Mouse (Mus musculus) CD4-positive, CD25-positive, alpha-beta regulatory T cell, adult 4 months (primary cell): ENCODE results near the gene Phf21a. TPM values are rescaled to one million over a fixed set of nuclear protein-coding genes. Genes with fewer than 3 reads are reported as not detected.

Experiments
- ATAC-seq: one replicate; pipeline ENCODE4 v1.8.0; 2017
- polyA plus RNA-seq, 2 experiments: library from polyadenylated mRNA; unstranded; fragments of 100-300 nt; shearing (Covaris generic); gene quantifications; one replicate each; pipeline ENCODE4 v1.2.1; 2017

Gene Phf21a
- polyA plus RNA-seq, 2 experiments from 2014 or later, result 76.1 to 88.7 TPM

DNA sequence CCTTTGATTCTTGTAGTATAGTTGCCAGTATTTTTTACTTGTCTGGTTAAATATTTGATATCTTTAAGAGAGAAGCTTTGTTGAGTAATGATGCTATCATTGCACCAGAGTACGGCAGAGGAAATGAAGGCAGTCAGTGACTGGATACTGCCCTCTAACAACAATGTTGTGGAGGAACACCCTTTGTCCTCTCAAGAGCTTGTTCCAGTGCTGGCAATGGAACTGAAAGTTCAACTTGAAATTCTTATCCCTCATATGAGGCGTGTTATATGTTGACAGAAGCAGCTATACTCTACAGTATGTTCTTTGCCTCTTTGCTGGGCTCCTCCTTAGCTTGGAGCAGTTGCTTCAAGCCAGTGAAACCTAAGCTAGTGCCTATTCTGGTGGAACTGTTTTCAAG, 147.4 kb downstream of the Phf21a start:
- no peak for ATAC-seq

DNA sequence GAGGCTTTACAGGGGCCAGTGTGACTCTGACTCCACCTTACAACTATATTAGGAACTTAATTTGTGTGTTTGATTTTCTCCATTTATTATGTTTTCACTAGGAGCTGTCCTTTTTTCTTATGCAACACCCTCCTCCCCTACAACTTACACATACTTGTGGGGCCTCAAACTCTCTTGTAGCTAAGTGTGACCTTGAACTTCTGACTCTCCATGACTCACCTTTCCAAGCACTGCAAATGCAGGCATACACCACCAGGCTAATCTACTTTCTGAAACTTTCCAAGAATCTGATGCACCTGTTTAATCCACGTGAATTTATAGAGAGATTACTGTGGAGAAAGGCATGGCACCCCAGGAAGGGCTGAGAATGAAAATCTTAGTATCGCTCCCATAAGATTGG, 147.9 kb downstream of the Phf21a start:
- no peak for ATAC-seq

DNA sequence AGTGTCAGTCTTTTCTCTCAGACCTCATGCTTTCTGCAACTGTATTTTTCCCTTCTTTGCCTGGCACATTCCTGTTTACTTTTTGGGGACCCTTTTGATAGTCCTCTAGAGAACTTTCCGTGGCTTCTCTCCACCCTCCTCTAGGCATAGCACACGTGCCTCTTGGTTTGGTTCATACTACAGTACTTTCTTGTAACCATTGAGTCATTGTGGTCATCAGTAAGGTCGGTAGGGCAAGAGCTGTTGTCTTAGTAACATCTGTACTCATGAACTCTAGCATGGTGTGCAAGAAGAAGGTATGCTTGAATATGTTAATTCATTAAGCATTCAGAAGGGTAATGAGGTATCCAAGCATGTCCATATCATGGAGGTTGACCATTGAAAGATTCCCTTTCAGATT, 148.4 kb downstream of the Phf21a start:
- no peak for ATAC-seq

DNA sequence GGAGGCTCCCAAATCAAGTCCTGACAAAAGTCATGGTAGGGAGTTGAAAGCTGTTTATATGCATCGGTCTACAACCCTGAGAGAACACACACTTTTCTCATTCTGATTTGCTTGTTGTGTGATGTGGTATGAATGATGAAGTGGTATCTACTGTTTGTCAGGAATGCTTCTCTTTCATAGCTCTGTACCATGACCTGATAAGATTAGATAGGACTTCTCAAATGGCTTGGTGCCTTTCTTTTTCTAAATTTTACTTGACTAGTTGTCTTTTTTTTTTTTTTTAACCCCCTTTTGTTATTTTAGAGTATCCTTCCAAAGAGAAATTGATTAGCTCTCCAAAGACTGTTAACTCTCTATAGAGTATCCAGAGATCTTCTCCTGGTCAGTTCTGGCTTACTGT, 153.2 kb downstream of the Phf21a start:
- no peak for ATAC-seq

DNA sequence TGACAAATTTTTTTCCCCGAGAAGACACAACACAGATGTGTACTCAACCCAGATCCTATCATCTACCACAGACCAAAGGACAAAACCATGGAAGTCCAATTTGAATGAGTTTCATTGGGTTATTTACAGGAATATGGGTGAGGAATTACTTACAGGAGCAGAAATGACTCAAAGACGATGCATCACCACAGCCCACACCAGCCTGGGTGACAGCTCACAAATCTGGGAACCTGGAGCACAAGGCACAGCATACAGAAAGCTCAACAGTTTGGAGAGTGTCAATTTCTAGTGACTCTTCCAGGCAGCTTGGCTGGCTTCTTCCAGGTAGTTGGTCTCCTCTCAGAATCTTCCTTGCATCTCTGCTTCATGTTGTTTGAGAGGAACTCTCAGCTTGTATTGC, 154.8 kb downstream of the Phf21a start:
- ATAC-seq, result no peak

DNA sequence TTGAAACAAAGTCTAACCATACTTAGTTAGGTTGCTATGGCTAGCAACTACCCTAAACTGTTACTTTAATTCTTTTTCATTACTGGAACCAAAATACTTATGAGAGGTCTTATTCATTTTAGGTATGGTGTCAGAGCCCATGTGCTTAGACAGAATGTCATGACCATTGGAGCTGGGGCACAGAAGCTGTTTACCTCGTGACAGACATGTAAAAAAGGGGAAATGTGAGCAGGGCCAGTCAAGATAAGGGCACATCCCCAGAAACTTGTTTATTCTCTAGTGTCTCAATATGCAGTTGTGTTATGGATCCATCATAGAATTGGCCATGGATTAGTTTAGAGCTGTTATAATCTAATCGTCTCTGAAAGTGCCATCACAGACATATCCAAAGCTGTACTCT, 157.6 kb downstream of the Phf21a start:
- no peak for ATAC-seq

DNA sequence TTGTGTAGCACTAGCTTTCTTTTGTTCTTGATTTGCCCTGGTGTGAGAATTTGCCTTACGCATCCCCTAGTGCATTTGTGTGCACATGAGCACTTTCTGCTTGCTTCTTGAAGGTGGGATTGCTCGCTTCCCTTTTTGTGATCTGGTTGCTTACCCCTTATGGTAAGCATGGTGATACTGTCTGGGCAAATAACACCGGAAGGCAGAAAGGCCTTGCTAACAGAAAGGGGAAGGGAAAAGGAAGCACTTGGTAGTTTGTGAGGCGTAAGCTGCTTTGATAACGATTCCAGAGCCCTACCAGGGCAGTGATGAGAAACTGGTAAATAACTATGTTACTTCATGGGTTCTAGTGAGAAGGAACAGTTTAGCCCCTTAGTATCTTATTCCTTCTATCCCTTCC, 160.9 kb downstream of the Phf21a start:
- ATAC-seq, result no peak

DNA sequence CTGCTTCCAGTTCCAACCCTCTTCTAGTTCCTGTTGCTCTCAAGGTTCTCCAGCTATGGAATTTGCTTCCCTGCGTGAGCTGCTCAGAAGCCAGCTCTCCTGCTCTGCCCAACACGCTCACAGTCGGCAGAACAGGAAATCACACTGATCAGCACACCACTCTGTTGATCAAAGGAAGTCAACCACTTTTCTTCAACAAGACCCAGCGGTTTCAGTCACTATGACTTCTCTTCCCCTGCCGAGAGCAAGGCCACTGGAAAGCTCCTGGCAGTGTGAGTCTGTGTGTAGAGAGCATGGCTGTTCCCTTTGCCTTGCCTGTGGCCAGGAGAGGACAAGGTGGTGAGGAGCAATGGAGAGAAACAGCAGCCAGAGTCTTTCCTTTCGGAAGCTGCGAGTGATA, 163.2 kb downstream of the Phf21a start:
- peak; percentile 75 for ATAC-seq

DNA sequence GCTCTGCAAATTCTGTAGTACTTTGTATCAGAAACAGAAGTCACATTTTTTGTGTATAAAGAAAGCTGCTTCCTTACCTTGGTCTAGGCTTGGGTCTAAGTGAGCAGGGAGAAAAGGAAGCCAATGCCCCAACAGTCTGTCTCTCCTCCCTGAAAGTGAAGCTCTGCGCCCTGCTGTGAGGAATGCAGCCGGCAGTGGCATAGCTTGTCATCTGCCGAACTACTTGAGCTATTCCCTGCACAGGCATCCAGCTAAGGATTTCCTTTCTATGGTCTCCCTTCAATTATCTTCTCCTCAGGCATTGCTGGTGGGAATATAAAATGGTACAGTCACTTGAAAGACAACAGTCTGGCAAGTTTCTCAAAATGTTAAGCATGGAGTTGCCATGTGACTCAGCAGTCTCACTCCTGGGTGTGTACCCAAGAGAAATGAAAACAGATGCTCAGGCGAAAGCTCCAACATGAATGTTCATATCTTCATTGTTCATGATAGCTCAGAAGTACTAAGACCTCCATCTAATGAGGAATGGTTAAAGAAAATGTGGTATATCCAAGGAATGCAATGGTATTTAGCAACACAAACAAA, 164.5 kb downstream of the Phf21a start:
- no peak for ATAC-seq

DNA sequence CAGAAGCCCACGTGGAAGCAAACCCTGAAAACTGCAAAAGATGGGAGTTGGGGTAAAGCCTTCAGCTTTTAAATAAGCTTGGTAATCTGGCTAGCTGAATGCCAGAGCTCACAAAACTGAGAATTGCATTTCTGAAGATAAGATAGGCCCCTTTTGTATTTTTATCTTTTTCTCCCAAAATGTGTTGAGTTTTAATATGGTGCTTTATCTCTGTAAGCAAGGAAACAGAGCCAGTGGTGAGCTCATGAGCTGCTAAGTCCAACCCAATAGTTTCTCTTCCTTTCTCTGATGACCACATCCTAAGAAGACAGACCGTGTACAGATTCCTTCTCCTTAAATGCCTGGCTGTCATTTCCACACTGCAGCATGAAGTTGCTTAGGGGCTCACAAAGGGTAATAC, 167.0 kb downstream of the Phf21a start:
- ATAC-seq, result no peak

DNA sequence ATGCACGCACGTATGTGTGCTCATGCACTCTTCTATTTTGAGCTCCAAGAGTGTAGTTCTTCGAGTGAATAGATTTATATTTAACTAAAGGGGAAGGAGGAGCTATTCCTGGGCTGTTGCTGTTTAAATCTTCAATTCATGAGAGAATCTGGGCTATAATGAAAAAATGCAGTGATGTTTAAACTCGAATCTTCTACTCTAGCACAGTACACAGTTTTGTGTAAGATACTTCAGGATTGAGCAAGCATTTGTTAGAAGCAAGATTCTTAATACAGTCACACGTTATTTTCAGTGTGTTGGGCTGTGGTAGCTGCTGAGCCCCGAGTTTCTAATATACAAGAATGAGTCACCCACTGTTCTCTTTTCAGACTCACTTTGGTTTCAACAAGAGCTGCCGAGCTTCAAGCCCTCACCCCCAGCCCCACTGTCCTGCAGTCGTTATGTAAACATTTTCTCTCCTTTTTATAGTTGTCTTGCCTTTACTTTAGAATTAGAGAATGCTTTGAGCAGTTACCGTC, 173.2 kb downstream of the Phf21a start:
- no peak for ATAC-seq

DNA sequence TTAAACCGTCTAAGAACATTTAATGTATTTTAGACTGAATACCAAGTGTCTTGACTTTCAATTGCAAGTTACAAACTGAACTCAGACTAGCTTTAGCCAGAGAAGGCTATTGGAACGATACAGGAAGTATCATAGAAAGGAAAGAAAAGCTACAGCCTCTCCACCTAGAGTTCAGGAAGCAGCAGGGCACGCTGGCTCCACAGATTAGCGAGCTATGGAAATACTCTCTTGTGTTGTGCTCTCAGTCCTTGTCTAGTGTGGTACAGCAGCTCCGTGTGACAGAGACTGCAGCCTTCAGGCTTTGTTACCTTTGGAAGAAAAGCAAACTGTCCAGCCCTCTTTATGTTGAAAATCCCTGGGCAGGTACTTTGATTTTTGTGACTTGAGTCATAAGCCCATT, 176.3 kb downstream of the Phf21a start:
- ATAC-seq, result no peak

DNA sequence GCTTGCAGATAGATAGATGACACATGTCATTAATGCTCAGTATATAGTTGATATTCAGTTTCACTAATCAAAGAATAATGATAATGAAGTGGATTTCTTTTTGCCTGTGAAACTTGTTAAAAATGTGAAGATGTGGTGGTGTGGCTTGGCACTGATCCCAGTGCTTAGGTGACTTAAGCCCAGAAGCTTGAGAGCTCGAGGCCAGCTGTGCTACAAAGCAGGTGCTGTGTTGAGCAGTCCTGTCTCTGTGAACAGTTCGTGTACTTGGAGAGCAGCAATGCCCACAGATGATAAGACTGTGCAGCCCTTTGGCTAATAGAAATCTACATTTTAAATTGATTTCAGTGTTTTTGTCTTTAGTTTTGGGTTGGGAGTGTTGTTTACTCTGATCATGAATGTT, 179.6 kb downstream of the Phf21a start:
- no peak for ATAC-seq

DNA sequence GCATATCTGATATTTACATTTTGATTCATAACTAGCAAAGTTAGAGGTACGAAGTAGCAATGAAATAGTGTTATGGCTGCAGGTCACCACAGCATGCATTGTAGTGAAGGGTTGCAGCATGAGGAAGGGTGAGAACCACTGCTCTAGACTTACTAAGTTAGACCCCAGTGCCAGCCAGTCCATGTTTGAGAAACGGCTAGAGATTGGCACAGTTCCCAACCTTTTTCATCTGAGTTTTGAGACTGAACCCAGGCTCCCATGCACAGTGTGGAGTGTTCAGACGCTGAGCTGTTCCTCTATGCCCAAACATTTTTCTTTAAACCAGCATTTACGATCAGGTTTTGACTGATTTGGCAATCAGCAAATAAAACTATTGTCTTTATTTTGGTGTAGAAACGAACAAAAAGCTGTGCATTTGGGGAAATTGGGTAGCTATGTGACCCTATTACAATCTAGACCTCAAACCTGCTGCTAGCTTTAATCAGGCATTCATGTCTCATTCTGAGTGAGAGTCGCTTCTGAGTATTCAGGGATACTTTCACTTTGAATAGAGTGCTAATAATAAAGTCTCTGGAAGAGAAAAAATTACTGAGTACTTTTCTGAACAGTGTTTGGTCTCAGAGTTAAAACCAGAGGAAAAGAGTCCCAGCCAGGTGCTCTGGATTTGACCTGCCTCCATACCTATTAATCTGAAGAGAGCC, 180.3 kb downstream of the Phf21a start:
- ATAC-seq, result no peak

DNA sequence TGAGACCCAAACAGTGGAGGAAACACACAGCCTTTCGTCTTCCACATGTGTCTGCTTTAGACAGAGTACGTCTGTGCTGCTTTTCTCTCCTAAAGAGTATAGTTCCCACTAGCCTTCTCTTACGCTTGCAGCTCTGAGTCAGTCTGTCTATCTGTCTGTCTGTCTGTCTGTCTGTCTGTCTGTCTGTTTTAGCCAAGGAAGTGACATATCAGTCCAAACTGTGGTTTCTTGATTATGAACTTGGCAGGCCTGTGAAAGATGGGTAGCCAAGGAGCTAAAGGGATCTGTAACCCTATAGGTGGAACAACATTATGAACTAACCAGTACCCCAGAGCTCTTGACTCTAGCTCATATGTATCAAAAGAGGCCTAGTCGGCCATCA, 180.9 kb downstream of the Phf21a start:
- no peak for ATAC-seq

DNA sequence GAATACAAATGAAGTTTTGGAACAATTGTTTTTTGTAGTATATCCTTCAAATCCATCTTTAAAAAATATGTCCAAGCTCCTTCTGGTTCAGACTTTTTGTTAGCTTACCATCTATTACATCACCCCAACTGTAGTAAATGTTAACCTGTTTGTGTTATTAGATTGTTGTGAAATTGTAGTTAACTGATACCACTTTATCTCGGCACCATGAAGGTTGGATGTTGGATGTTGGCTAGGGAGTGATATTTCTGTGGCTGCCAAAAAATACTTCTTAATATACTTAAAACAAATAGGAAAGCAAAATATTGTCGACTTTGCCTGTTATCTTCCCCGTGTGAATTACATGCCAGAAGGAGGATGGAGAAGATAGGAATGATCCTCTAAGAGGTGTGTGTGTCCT, 184.9 kb downstream of the Phf21a start:
- ATAC-seq, result no peak

DNA sequence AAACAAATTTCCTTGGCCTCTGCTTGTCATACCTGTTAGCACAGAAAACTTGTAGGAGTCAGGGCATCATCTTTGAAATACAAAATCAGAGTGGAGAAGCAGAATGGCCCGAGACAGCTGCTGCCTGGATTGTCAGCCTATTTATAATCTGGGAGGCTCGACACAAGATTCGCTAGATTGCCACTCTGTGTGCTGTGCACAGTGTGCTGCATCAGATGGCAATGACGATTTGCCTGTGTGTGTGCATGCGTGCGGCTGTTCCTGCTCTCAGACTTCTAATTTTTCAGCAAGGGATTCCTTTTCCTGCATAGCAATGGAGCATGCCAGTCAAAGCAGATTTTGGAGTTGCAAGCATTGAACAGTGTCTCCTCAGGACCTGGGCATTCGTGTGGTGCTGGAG, 185.7 kb downstream of the Phf21a start:
- ATAC-seq, result no peak

DNA sequence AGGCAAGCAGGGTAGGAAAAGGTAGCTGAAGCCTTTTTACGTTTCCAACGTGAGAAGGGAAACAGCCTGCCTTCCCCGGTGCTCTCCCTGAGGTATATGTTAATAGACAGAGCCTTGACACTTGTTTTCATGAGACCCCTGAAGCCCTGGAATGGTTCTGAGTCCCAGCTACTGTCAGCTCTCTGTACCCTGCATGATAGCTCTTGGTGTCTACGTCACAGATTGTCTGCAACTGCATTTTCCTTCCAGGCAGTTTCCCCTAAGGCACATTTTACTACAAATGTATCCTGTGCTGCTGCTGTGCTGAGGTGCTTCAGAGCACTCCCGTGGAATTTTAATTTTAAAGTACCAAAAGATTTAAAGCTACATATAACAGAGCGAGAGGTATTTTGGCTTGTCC, 186.5 kb downstream of the Phf21a start:
- no peak for ATAC-seq

DNA sequence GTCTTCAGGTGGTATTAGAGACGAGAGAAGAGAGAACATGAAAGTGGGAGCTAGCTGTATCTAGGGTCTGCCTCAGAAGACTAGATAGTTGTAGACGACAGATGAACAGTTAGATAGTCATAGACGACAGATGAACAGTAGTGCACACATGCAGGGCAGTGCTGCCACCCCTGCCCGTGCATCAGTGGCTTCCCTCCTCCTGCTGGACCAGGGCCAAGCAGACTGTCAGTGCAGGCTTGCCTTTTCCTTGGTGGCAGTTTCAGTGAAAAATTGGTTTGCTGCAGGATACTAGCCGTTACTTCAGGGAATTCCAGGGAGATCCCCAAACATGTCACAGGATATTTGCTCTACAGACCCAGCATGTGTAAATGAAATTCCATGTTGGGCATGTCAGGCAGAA, 192.7 kb downstream of the Phf21a start:
- no peak for ATAC-seq

DNA sequence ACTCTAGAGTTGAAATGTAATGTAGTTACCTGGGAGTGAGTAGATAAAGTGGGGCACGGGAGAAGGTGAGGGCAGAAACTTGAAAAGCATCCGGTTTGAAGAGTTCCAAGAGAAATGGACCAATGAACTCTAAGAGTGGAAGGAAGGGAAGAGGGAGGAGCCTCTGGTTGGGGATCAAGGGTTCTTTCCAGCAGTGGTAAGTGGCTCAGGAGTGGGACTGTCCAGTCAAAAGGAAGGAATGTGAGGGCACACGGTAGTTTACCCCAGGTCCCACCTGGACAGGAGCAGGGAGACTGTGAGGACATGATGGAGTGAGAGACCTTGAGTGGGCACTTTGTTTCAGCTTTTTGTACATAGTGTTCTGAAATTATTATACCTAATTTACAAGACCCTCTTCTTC, 196.4 kb downstream of the Phf21a start:
- no peak for ATAC-seq

DNA sequence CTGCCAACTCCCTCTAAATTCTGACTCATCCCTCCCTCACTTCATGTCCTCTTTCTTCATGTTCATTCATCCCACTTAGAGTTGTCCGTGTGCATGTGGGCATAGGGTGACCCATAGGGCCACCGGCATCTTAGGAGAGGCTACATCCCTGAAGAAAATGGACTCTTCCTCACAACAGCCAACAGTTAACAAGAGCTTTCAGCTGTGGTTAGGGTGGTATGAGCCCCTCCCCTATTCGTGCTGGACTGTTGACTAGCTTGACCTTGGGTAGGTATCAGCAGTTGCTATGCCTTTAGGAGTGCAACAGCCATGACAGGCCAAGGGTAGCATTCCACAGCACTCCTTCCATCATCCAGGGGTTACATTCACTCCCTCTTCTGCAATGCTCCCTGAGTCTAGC, 198.6 kb downstream of the Phf21a start:
- no peak for ATAC-seq

DNA sequence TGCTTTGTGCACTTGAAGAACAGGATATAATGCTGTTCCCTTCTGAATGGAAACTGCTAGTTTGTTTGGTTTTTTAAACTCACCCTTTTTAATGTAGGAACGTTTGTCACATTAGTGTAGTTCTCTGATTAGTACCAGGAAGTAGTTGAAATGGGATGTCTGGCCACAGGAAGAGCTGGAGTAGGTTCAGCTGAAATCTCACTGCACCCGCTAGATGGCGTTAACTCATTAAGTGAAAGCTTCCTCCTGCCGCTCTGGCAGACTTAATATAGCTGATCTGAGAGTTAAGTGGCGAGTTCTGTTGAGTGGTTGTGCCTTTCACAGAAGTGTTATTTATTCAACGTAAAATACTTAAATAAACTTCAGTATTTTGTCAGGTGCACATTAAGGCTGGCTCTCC, 203.5 kb downstream of the Phf21a start:
- peak; percentile 87 for ATAC-seq

DNA sequence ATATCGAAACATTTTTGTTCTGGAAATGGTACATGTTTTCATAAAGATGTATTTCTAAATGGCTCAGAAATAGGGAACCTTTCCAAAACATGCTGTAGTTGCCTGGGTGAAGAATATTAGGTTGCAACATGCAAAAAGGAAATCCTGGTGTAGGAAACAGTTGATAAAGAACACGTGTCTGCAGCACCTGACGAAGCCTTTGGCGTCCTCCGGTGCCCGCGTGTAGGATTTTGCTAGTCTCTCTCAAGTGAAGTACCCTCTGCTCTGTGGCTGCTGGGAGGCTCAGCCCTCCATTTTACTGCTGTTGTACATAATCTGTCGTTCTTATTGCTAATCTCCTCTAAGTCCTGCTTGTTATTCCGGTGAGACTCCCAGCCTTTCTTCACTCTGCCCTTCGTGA, 207.0 kb downstream of the Phf21a start:
- no peak for ATAC-seq

DNA sequence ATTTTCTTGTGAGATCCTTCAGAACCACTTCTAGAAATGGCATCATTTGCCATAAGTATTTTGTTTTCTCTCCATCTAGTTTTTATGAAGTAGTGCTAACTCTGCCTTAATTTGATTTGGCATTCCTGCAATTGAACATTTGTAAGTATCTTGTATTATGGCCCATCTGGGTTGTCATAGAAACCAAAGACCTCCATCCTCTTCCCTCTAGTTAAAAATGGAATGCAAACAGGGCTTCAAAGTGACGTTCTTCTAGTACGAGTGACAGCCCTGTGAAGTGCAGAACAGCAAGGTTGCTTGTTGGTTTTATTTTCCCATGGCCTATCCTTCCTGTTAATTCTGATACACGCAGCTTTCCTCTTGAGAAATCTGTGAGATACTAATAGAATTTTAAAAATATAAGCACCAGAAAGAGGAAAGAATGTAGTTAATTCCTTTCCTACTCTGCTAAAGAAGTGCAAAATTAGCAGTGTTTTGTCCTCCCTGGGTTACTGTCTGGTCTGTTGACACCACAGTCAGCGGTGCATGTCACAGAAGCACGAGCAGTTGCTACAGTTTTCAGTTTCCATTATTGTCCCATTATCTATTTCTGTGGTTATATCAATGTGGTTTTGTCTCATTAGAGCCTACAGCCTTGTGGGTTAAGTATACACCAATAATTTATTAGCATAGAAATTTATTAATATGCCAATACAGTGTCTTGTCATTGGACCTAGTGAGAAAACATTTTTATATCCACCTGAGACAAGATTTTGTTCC, 209.1 kb downstream of the Phf21a start:
- ATAC-seq, result no peak
